Mouse (Mus musculus) midbrain, embryonic 11.5 days (tissue): ENCODE results near the gene Atf2. TPM values are rescaled to one million over a fixed set of nuclear protein-coding genes. Genes with fewer than 3 reads are reported as not detected.
"Not testable (repeated sequence)": the region's sequence is repeated elsewhere in the genome, so short reads cannot be mapped to it uniquely, and the experiment has no call there.

ENCODE experiments used
- ATAC-seq: fragments of 200-750 bp; cut with Nextera tagmentation; 2 replicates; pipeline ENCODE4 v1.8.0; 2017; ENCODE audit warnings: moderate TSS enrichment, moderate library complexity; ENCODE audit not compliant: low FRiP score
- DNase-seq: peaks from one replicate; pipeline ENCODE4 v3.0.0; 2015; ENCODE audit warnings: low spot score; ENCODE audit errors: missing footprints
- H3K27ac ChIP-seq: fragments of 300-500 bp; sonication (generic); 2 replicates; pipeline ENCODE4 v1.5.1; 2014; ENCODE audit warnings: low read depth, low read length
- H3K27me3 ChIP-seq: fragments of 300-500 bp; sonication (generic); 2 replicates; pipeline ENCODE4 v1.6.1; 2014; ENCODE audit warnings: mild to moderate bottlenecking, low read length, moderate library complexity, mixed read lengths; ENCODE audit not compliant: control insufficient read depth, insufficient read depth
- H3K36me3 ChIP-seq: fragments of 300-500 bp; sonication (generic); 2 replicates; pipeline ENCODE4 v1.6.1; 2014; ENCODE audit warnings: mild to moderate bottlenecking, low read length, moderate library complexity, mixed read lengths; ENCODE audit not compliant: control insufficient read depth, insufficient read depth
- H3K4me1 ChIP-seq: fragments of 300-500 bp; sonication (generic); 2 replicates; pipeline ENCODE4 v1.6.1; 2014; ENCODE audit warnings: low read length; ENCODE audit not compliant: control insufficient read depth, insufficient read depth
- H3K4me2 ChIP-seq: fragments of 300-500 bp; sonication (generic); 2 replicates; pipeline ENCODE4 v1.6.1; 2014; ENCODE audit warnings: mild to moderate bottlenecking, moderate library complexity
- H3K4me3 ChIP-seq: fragments of 300-500 bp; sonication (generic); 2 replicates; pipeline ENCODE4 v1.5.1; 2014; ENCODE audit warnings: low read depth, low read length
- H3K9ac ChIP-seq: fragments of 300-500 bp; sonication (generic); 2 replicates; pipeline ENCODE4 v1.6.1; 2014; ENCODE audit warnings: low read length
- H3K9me3 ChIP-seq: fragments of 300-500 bp; sonication (generic); 2 replicates; pipeline ENCODE4 v1.6.1; 2016; ENCODE audit warnings: low read length; ENCODE audit not compliant: control insufficient read depth
- whole genome bisulfite sequencing: fragments of 180-500 bp; shearing (Covaris S2); extraction: QIAGEN DNeasy Blood & Tissue Kit; methylation state at CpG from one replicate; pipeline ENCODE4 v1.1.7; 2014; 5-methylcytosine and 5-hydroxymethylcytosine counted together
- polyA plus RNA-seq: library from polyadenylated mRNA; unstranded; fragments of >200 nt; fragmentation: Nextera tagmentation; extraction: Ambion mirVana; gene quantifications from 2 replicates; pipeline ENCODE4 v1.2.1, GENCODE M21; 2014

The Atf2 gene
- polyA plus RNA-seq, 1 experiment from 2014 or later: 83.3 TPM

GRCm38 (mm10) chr2:73856246-73856645 is 36.2 kb downstream of the Atf2 start:
- Histone ChIP-seq H3K27ac (no peak overlapping the region), H3K27me3 (no peaks in the 10 kb centered on the region), H3K4me1 (no peaks in the 10 kb centered on the region), H3K36me3 (no peaks in the 10 kb centered on the region), H3K4me3 (no peak overlapping the region), H3K4me2 (no peak overlapping the region), H3K9ac (no peak overlapping the region), H3K9me3 (no peaks in the 10 kb centered on the region)
- ATAC-seq (no peak), DNase-seq (no peak)
- 85% methylated on average over 1 of the region's 1 CpGs for WGBS

- H3K4me2 ChIP-seq: no peak overlapping the region
- no peak overlapping the region for H3K4me3 ChIP-seq
- H3K9me3 ChIP-seq: no peaks in the 10 kb centered on the region
- ATAC-seq (no peak), DNase-seq (no peak)
- no peak overlapping the region for H3K27ac ChIP-seq
- 92% methylated on average over 2 of the region's 2 CpGs for WGBS
- H3K9ac ChIP-seq: no peak overlapping the region
- H3K4me1 ChIP-seq: no peaks in the 10 kb centered on the region
- no peaks in the 10 kb centered on the region for H3K36me3 ChIP-seq
- no peaks in the 10 kb centered on the region for H3K27me3 ChIP-seq
Measured at GRCm38 (mm10) chr2:73834406-73835015, 57.9 kb downstream of the Atf2 start.

DNA sequence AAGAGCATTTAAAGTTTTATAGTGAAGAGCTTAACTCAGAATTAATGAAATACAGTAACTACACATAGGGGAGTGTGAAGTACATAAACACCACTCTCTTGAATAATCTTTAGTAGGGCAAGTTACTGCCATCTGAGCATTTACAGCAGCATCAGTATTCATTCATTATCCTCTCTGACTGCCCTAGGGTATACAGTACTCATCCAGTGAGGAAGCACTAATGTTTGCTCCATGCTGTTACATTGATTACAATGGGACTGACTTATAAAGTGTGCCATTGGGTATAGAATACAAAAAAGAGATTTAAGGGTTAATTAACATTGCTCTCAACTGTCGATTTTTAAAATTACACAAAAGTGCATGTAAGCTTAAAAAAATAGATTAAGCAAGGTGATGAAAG is 59.2 kb downstream of the Atf2 start:
- DNase-seq (no peak), ATAC-seq (no peak)
- H3K9me3 ChIP-seq: no peaks in the 10 kb centered on the region
- H3K27ac ChIP-seq: no peak overlapping the region
- H3K9ac ChIP-seq: no peak overlapping the region
- no peaks in the 10 kb centered on the region for H3K4me1 ChIP-seq
- H3K36me3 ChIP-seq: peaks cover 4% of the 10 kb centered on the region; the same call in 1 of the 2 replicates
- WGBS: 83% methylated on average over 1 of the region's 1 CpGs
- H3K27me3 ChIP-seq: no peaks in the 10 kb centered on the region
- H3K4me3 ChIP-seq: no peak overlapping the region
- no peak overlapping the region for H3K4me2 ChIP-seq

- no peaks in the 10 kb centered on the region; the same call in 1 of the 2 replicates for H3K36me3 ChIP-seq
- H3K4me1 ChIP-seq: no peaks in the 10 kb centered on the region
- H3K4me2 ChIP-seq: no peak overlapping the region
- no peaks in the 10 kb centered on the region for H3K9me3 ChIP-seq
- H3K27me3 ChIP-seq: no peaks in the 10 kb centered on the region
- WGBS: 92% methylated on average over 4 of the region's 4 CpGs
- H3K4me3 ChIP-seq: no peak overlapping the region
- no peak overlapping the region for H3K27ac ChIP-seq
- H3K9ac ChIP-seq: no peak overlapping the region
- ATAC-seq: no peak
- no peak for DNase-seq
Measured at GRCm38 (mm10) chr2:73818742-73819141, 73.7 kb downstream of the Atf2 start.

GRCm38 (mm10) chr2:73807609-73808008 is 84.8 kb downstream of the Atf2 start:
- no peaks in the 10 kb centered on the region for H3K27me3 ChIP-seq
- DNase-seq (no peak), ATAC-seq (no peak)
- 86% methylated on average over 8 of the region's 8 CpGs for WGBS
- no peaks in the 10 kb centered on the region for H3K9me3 ChIP-seq
- H3K9ac ChIP-seq: no peak overlapping the region
- no peak overlapping the region for H3K27ac ChIP-seq
- H3K4me2 ChIP-seq: no peak overlapping the region
- no peaks in the 10 kb centered on the region for H3K36me3 ChIP-seq
- H3K4me3 ChIP-seq: no peak overlapping the region
- no peaks in the 10 kb centered on the region for H3K4me1 ChIP-seq

GRCm38 (mm10) chr2:73800127-73800526 is 92.3 kb downstream of the Atf2 start:
- ATAC-seq: not testable (repeated sequence)

GRCm38 (mm10) chr2:73798786-73799185 is 93.7 kb downstream of the Atf2 start:
- Histone ChIP-seq H3K9me3 (no peaks in the 10 kb centered on the region), H3K27me3 (no peaks in the 10 kb centered on the region), H3K4me3 (no peak overlapping the region), H3K27ac (no peak overlapping the region), H3K36me3 (no peaks in the 10 kb centered on the region), H3K4me1 (no peaks in the 10 kb centered on the region), H3K4me2 (no peak overlapping the region), H3K9ac (no peak overlapping the region)
- ATAC-seq (no peak), DNase-seq (no peak)
- WGBS: 79% methylated on average over 5 of the region's 5 CpGs

More at GRCm38 (mm10) chr2:73800127-73800526, 92.3 kb downstream of the Atf2 start:
- H3K9me3 ChIP-seq, H3K4me3 ChIP-seq, H3K4me1 ChIP-seq, H3K27me3 ChIP-seq, H3K36me3 ChIP-seq, H3K9ac ChIP-seq, H3K27ac ChIP-seq, H3K4me2 ChIP-seq, DNase-seq: not testable (repeated sequence)
- WGBS: 90% methylated on average over 9 of the region's 9 CpGs

- H3K9ac ChIP-seq: no peak overlapping the region
- no peak overlapping the region for H3K27ac ChIP-seq
- H3K4me3 ChIP-seq: no peak overlapping the region
- no peaks in the 10 kb centered on the region for H3K4me1 ChIP-seq
- no peaks in the 10 kb centered on the region for H3K27me3 ChIP-seq
- no peaks in the 10 kb centered on the region for H3K9me3 ChIP-seq
- no peak for ATAC-seq
- WGBS: 61% methylated on average over 4 of the region's 4 CpGs
- no peak for DNase-seq
- no peaks in the 10 kb centered on the region for H3K36me3 ChIP-seq
- no peak overlapping the region for H3K4me2 ChIP-seq
Measured at GRCm38 (mm10) chr2:73798136-73798535, 94.3 kb downstream of the Atf2 start.

GRCm38 (mm10) chr2:73791846-73792630 is 100.4 kb downstream of the Atf2 start:
- H3K36me3 ChIP-seq: no peaks in the 10 kb centered on the region
- H3K9ac ChIP-seq: no peak overlapping the region
- no peaks in the 10 kb centered on the region for H3K4me1 ChIP-seq
- 58% methylated on average over 19 of the region's 19 CpGs for WGBS
- no peaks in the 10 kb centered on the region for H3K9me3 ChIP-seq
- ATAC-seq: no peak
- DNase-seq: no peak
- H3K27ac ChIP-seq: no peak overlapping the region
- H3K4me3 ChIP-seq: no peak overlapping the region
- no peak overlapping the region for H3K4me2 ChIP-seq
- no peaks in the 10 kb centered on the region for H3K27me3 ChIP-seq
